Mouse (Mus musculus): Measurements from ENCODE around the gene Wap.

The Wap gene

GRCm38 (mm10) chr11:6596205-6596604 is 42.2 kb downstream of the Wap start:
- DNase-seq = no peak

GRCm38 (mm10) chr11:6595339-6595738 is 43.1 kb downstream of the Wap start:
- no peak for DNase-seq

- DNase-seq = no peak
Observed at GRCm38 (mm10) chr11:6594845-6595244, 43.6 kb downstream of the Wap start.

GRCm38 (mm10) chr11:6593406-6593805 is 45.0 kb downstream of the Wap start:
- no peak for DNase-seq

GRCm38 (mm10) chr11:6590933-6591675 is 47.3 kb downstream of the Wap start:
- no peak for DNase-seq

GRCm38 (mm10) chr11:6589838-6590237 is 48.6 kb downstream of the Wap start:
- no peak for DNase-seq

- no peak for DNase-seq
Observed at GRCm38 (mm10) chr11:6588295-6588694, 50.1 kb downstream of the Wap start.

- DNase-seq = no peak
Observed at GRCm38 (mm10) chr11:6587249-6587940, 51.0 kb downstream of the Wap start.

- no peak for DNase-seq
Observed at GRCm38 (mm10) chr11:6586660-6587059, 51.8 kb downstream of the Wap start.

GRCm38 (mm10) chr11:6585748-6586147 is 52.7 kb downstream of the Wap start:
- DNase-seq = no peak
